Mouse (Mus musculus) G1E (cell line): Measurements from ENCODE around the gene Gng2. TPM values are rescaled to one million over a fixed set of nuclear protein-coding genes. Genes with fewer than 3 reads are reported as not detected.

Experiments used
- ATAC-seq: 2 replicates; pipeline ENCODE4 v1.8.0; 2016; ENCODE audit warnings: mild to moderate bottlenecking; ENCODE audit not compliant: insufficient number of reproducible peaks, poor library complexity, low FRiP score, severe bottlenecking; ENCODE audit errors: extremely low read depth
- DNase-seq: peaks from one replicate; pipeline ENCODE4 v3.0.0; 2012; ENCODE audit warnings: low spot score
- H3K27me3 ChIP-seq: 2 replicates; pipeline ENCODE4 v1.6.1; 2012; ENCODE audit warnings: mild to moderate bottlenecking, low read length, inconsistent platforms; ENCODE audit not compliant: insufficient read depth
- H3K36me3 ChIP-seq: replicated peaks from 2 replicates; pipeline ENCODE3; 2012; ENCODE audit warnings: mild to moderate bottlenecking, inconsistent platforms
- H3K4me1 ChIP-seq: 2 replicates; pipeline ENCODE4 v1.6.1; 2012; ENCODE audit warnings: low read depth, low read length, inconsistent platforms, mixed read lengths; ENCODE audit not compliant: insufficient read depth
- H3K4me3 ChIP-seq: 2 replicates; pipeline ENCODE4 v1.5.1; 2012; ENCODE audit warnings: low read depth, mild to moderate bottlenecking, inconsistent platforms, low read length, moderate library complexity, mixed read lengths
- H3K9me3 ChIP-seq: replicated peaks from 2 replicates; pipeline ENCODE4 v1.6.1; 2012; ENCODE audit warnings: inconsistent platforms
- CTCF ChIP-seq: IDR thresholded peaks from 2 replicates; pipeline ENCODE4 v1.5.1; 2012; ENCODE audit warnings: low read depth, low read length, inconsistent platforms, mixed read lengths
- GATA1 ChIP-seq: IDR thresholded peaks from 2 replicates; pipeline ENCODE4 v1.6.1; 2012; ENCODE audit warnings: borderline replicate concordance, low read length, inconsistent platforms, mixed read lengths
- GATA2 ChIP-seq: IDR thresholded peaks from 2 replicates; pipeline ENCODE4 v1.6.1; 2012; ENCODE audit warnings: low read depth, low read length, inconsistent platforms, borderline replicate concordance
- POLR2AphosphoS5 ChIP-seq: IDR thresholded peaks from 2 replicates; pipeline ENCODE4 v1.6.1; 2012; ENCODE audit warnings: low read depth, low read length, inconsistent platforms; ENCODE audit not compliant: insufficient replicate concordance
- TAL1 ChIP-seq: conservative IDR thresholded peaks from 2 replicates; pipeline ENCODE4 v1.6.1; 2012; ENCODE audit warnings: low read depth, low read length, inconsistent platforms, mixed read lengths
- polyA plus RNA-seq: library from polyadenylated mRNA; stranded (reverse); fragments of >175 nt; gene quantifications from 2 replicates; pipeline ENCODE4 v1.2.3, GENCODE M21; 2012
- total RNA-seq, 2 experiments: library from RNA; stranded (forward) in 1 of 2; stranded (reverse) in 1 of 2; fragments of 200-1000 nt in 1 of 2; fragments of >200 nt in 1 of 2; fragmentation: Nextera tagmentation in 1 of 2; gene quantifications; 2 replicates each; pipeline ENCODE4 v1.2.3; 2014 to 2017

Gene Gng2
- total and polyA plus RNA-seq, 3 experiments, result 4.3 to 280 (median 90.4) TPM

GRCm38 (mm10) chr14:19963961-19964505 is 13.4 kb downstream of the Gng2 start:
- ATAC-seq (no peak), DNase-seq (no peak)
- Histone ChIP-seq H3K27me3 (no peaks in the 10 kb centered on the region), H3K4me3 (no peak overlapping the region), H3K4me1 (peaks cover 60% of the 10 kb centered on the region), H3K9me3 (no peaks in the 10 kb centered on the region; the same call in 1 of the 2 replicates), H3K36me3 (peaks cover 21% of the 10 kb centered on the region)
- TF ChIP-seq TAL1, result no peak
- no peak for TF ChIP-seq POLR2AphosphoS5
- no peak for TF ChIP-seq CTCF
- TF ChIP-seq GATA2, result no peak
- TF ChIP-seq GATA1, result no peak

GRCm38 (mm10) chr14:19961924-19962915 is 15.2 kb downstream of the Gng2 start:
- DNase-seq, result no peak
- no peak for TF ChIP-seq GATA2
- no peak for TF ChIP-seq GATA1
- no peak for TF ChIP-seq CTCF
- no peak for TF ChIP-seq TAL1
- TF ChIP-seq POLR2AphosphoS5, result no peak
- peak; percentile 62 for ATAC-seq
- Histone ChIP-seq H3K4me3 (no peak overlapping the region; the same call in 1 of the 2 replicates), H3K9me3 (no peaks in the 10 kb centered on the region; the same call in 1 of the 2 replicates), H3K36me3 (peaks cover 24% of the 10 kb centered on the region), H3K4me1 (peaks cover 44% of the 10 kb centered on the region), H3K27me3 (no peaks in the 10 kb centered on the region)

- no peak overlapping the region for H3K4me3 ChIP-seq
- no peaks in the 10 kb centered on the region for H3K9me3 ChIP-seq
- TF ChIP-seq POLR2AphosphoS5 (no peak), CTCF (no peak), GATA1 (no peak), TAL1 (no peak), GATA2 (no peak)
- ATAC-seq (no peak), DNase-seq (no peak)
- peaks cover 31% of the 10 kb centered on the region for H3K4me1 ChIP-seq
- H3K27me3 ChIP-seq, result no peaks in the 10 kb centered on the region
- peaks cover 31% of the 10 kb centered on the region for H3K36me3 ChIP-seq
These were observed 17.6 kb downstream of the Gng2 start for GRCm38 (mm10) chr14:19959860-19960259.

- DNase-seq (no peak), ATAC-seq (no peak; the same call in 1 of the 2 replicates)
- H3K27me3 ChIP-seq, result no peaks in the 10 kb centered on the region
- no peak overlapping the region for H3K4me3 ChIP-seq
- peaks cover 13% of the 10 kb centered on the region for H3K4me1 ChIP-seq
- TF ChIP-seq POLR2AphosphoS5, result no peak
- H3K36me3 ChIP-seq, result peaks cover 39% of the 10 kb centered on the region
- no peaks in the 10 kb centered on the region for H3K9me3 ChIP-seq
These were observed 22.4 kb downstream of the Gng2 start for GRCm38 (mm10) chr14:19955077-19955476.

GRCm38 (mm10) chr14:19950812-19951211 is 26.6 kb downstream of the Gng2 start:
- no peak for DNase-seq

GRCm38 (mm10) chr14:19949475-19949874 is 28.0 kb downstream of the Gng2 start:
- no peak for ATAC-seq
- H3K4me3 ChIP-seq, result no peak overlapping the region
- no peak for DNase-seq
- H3K4me1 ChIP-seq, result peaks cover 22% of the 10 kb centered on the region
- H3K36me3 ChIP-seq, result peaks cover 40% of the 10 kb centered on the region
- H3K9me3 ChIP-seq, result no peaks in the 10 kb centered on the region
- H3K27me3 ChIP-seq, result no peaks in the 10 kb centered on the region
- TF ChIP-seq GATA1 (no peak), GATA2 (no peak), CTCF (no peak)

More at GRCm38 (mm10) chr14:19950812-19951211, 26.6 kb downstream of the Gng2 start:
- Histone ChIP-seq H3K27me3 (no peaks in the 10 kb centered on the region), H3K4me1 (peaks cover 18% of the 10 kb centered on the region), H3K9me3 (no peaks in the 10 kb centered on the region), H3K4me3 (no peak overlapping the region), H3K36me3 (peaks cover 34% of the 10 kb centered on the region)
- peak; percentile 65; the same call in 1 of the 2 replicates for ATAC-seq
- TF ChIP-seq GATA2 (no peak), TAL1 (no peak)
